Mouse (Mus musculus) layer of hippocampus, postnatal 25 days (tissue): ENCODE results near the gene Camkk2. TPM values are rescaled to one million over a fixed set of nuclear protein-coding genes. Genes with fewer than 3 reads are reported as not detected.
A peak's percentile ranks its signal among the peaks of the same experiment; 100 is the strongest.

Source experiments
- DNase-seq, 2 experiments: peaks; one replicate each; pipeline ENCODE4 v3.0.0; 2022; ENCODE audit warnings: mixed read lengths in 2 of 2, low spot score in 1 of 2; ENCODE audit errors: extremely low spot score in 1 of 2
- microRNA-seq, 2 experiments: library from miRNA; unstranded; fragments of <30 nt; microRNA quantifications; one replicate each; pipeline ENCODE4 v1.2.0; 2021
- total RNA-seq, 2 experiments: library from RNA; stranded (reverse); gene quantifications; 2 replicates each; pipeline ENCODE4 v1.2.3; 2021

Gene Camkk2
- total RNA-seq, 2 experiments from 2014 or later, result 110 to 127 TPM

- DNase-seq, result no peak
Observed at GRCm38 (mm10) chr5:122703574-122703973, 75.6 kb downstream of the Camkk2 start.

- DNase-seq, result no peak
Observed at GRCm38 (mm10) chr5:122702156-122702555, 77.1 kb downstream of the Camkk2 start.

- no peak for DNase-seq
Observed at GRCm38 (mm10) chr5:122700837-122701212, 78.4 kb downstream of the Camkk2 start.

GRCm38 (mm10) chr5:122700109-122700836 is 78.9 kb downstream of the Camkk2 start:
- DNase-seq, result no peak

- no peak for DNase-seq
Observed at GRCm38 (mm10) chr5:122698701-122699060, 80.5 kb downstream of the Camkk2 start.

GRCm38 (mm10) chr5:122698041-122698700 is 81.0 kb downstream of the Camkk2 start:
- DNase-seq, result no peak

DNA sequence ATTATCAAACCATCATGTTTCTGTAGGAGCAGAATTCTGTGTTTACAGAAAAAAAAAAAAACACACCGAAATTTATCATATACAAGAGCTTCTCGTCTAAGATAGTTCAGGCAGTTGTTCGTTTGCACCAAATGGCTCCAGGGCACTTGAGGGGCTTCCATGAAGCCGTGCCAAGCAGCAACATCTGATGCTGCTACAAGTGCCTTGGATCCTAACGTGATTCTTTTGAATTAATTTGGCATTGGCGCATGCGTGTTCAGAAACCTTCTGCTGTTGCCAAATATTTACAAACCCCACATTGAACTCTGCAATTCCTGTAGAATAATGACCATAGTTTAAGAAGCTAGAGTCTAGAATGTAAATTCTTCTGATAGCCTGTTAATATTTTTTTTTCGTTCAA is 83.7 kb downstream of the Camkk2 start:
- no peak for DNase-seq

- peak in 1 of 2 experiments; percentile 11 for DNase-seq
Observed at GRCm38 (mm10) chr5:122693431-122694207, 85.6 kb downstream of the Camkk2 start.

GRCm38 (mm10) chr5:122690486-122690885 is 88.7 kb downstream of the Camkk2 start:
- no peak for DNase-seq

DNA sequence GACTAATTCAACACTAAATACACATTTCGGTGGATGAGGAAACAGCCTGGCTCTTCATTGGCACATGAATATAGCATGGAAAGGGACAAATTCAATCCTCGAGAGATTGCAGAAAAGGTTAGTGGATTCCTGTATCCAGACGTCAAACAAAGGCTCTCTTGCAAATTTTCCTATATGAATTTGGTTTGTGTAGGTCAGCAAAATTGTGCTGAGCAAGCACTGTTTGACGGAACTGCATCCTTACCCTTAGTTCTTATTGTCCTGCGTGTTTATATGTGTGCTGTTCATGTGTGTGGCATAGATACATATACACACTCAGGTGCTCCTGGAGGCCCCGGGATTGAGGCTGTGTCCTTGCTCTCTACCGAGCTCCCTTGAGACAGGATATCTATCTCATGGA is 90.1 kb downstream of the Camkk2 start:
- no peak for DNase-seq

DNA sequence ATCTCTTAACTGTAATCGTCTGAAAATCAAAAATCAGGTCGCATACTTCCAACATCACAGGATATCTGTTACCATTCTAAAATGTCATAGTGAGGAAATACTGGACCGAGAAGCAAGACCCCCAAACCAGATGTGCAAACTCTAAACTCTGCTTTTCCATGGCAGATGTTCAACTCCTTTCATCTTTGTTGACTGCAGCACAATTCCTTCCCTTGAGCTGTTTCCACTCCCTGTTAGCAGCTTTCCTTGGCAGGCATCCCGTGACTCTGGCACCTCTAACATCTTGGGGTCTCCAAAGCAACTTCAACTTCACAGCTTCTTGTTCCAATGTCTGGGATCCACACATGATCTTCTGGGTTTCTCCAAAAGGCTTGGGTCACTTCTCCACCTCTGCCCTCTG is 91.8 kb downstream of the Camkk2 start:
- no peak for DNase-seq

- DNase-seq, result no peak
Observed at GRCm38 (mm10) chr5:122683926-122684325, 95.3 kb downstream of the Camkk2 start.

GRCm38 (mm10) chr5:122681276-122681675 is 97.9 kb downstream of the Camkk2 start:
- DNase-seq, result no peak

Small RNAs within 50 kb of the gene (microRNA-seq; reads per million reads assigned to microRNA genes)
- gene Mir8115, result 1.6 to 1.7 reads per million in 2 experiments

Other genes starting within 250 kb of the Camkk2 start
- gene Ift81, start 164.9 kb downstream of the Camkk2 start, total RNA-seq, result 10 to 100 TPM; 34.5 to 37.4 TPM
- 10 to 100 TPM in 1 of 2 experiments, 1 to 10 TPM in 1; 7.0 to 10.8 TPM for gene P2rx7, start 135.5 kb downstream of the Camkk2 start, total RNA-seq
- gene P2rx4, start 71.9 kb downstream of the Camkk2 start, total RNA-seq, result 10 to 100 TPM; 11.4 to 15.0 TPM
- gene Anapc5, start 41.9 kb upstream of the Camkk2 start, total RNA-seq, result 100 to 1,000 TPM; 198 to 200 TPM
- gene Rnf34, start 70.6 kb upstream of the Camkk2 start, total RNA-seq, result 10 to 100 TPM; 58.0 TPM
- 10 to 100 TPM; 36.9 to 38.4 TPM for gene Kdm2b, start 210.4 kb upstream of the Camkk2 start, total RNA-seq
- gene Orai1, start 235.7 kb upstream of the Camkk2 start, total RNA-seq, result 10 to 100 TPM; 11.0 to 11.7 TPM